ENCODE assay signal across 8 mouse cellular contexts in the genomic region with DNA sequence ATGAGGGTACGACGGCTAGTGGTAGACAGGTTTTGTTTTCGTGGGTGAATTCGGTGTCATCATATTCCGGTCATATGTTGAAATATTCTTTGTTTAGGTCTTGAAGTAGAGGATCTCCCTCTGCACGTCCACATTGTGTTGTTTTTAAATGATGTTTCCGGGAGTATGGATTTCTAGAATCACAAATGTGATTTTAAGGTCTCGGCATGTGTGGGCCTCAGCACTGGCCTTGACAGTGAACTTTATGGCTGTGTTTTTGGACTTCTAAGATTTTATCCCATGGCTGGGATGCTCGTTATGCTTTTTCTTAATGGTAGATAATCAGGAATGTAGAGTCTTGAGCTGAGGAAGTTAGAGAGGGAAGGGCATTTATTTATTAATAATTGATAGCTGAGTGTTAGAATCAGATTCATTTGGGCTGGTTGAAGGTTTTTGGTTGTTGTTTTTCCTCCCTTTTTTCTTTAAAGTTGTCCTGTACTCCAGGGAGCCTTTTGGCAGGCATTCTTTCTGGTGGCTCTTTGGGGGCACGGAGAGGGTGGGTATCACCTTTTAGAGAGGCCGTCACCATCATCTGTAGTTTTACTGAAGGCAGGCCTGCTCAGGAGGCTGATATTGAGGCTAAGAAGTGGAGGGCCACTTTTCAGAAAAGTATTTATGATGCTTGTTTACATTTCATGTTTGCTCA.
A peak's percentile ranks its signal among the peaks of the same experiment; 100 is the strongest.
DNase-seq lines count a peak whose midpoint lies in the region; ATAC-seq and TF ChIP-seq lines count a peak whose summit lies in the region.

No protein-coding gene starts in this region.

- peak; percentile 26 for DNase-seq in kidney, postnatal 0 days (ENCODE audit: low spot score)
- no peak for DNase-seq in kidney, postnatal 25 days
- no peak for DNase-seq in embryonic facial prominence, embryonic 11.5 days (ENCODE audit: low spot score)
- DNase-seq in hindbrain, postnatal 0 days (ENCODE audit: low spot score) = no peak
- no peak for DNase-seq in left cerebral cortex, postnatal 14 days (ENCODE audit: low spot score in 2 of 2)
- no peak for DNase-seq in embryo, embryonic 10.5 days (ENCODE audit: low spot score)
- DNase-seq in adrenal gland, adult 18-20 months (ENCODE audit: low spot score in 2 of 2) = no peak

- no peak for TF ChIP-seq CTCF in kidney, postnatal 0 days (IDR thresholded peaks at IDR 0.05; ENCODE audit: low read depth)
- no peak for TF ChIP-seq CTCF in hindbrain, postnatal 0 days (IDR thresholded peaks at IDR 0.05; ENCODE audit: low read depth)

- no peak for ATAC-seq in kidney, postnatal 0 days (replicated peaks; ENCODE audit: low FRiP score, low read depth)
- ATAC-seq in embryonic facial prominence, embryonic 11.5 days (replicated peaks; ENCODE audit: insufficient number of reproducible peaks, low FRiP score, low TSS enrichment, low read depth) = no peak
- no peak for ATAC-seq in hindbrain, postnatal 0 days
- ATAC-seq in midbrain, embryonic 16.5 days = no peak

- H3K27ac ChIP-seq in kidney, postnatal 0 days = peak overlapping the region; percentile 98
- peak overlapping the region; percentile 99 for H3K27ac ChIP-seq in embryonic facial prominence, embryonic 11.5 days (replicated peaks; ENCODE audit: low read depth, low read length)
- H3K27ac ChIP-seq in hindbrain, postnatal 0 days = peak overlapping the region; percentile 99
- peak overlapping the region; percentile 100 for H3K27ac ChIP-seq in midbrain, embryonic 16.5 days (ENCODE audit: low read length)

- no peaks in the 10 kb centered on the region for H3K9me3 ChIP-seq in kidney, postnatal 0 days (replicated peaks; ENCODE audit: low read length)
- H3K9me3 ChIP-seq in embryonic facial prominence, embryonic 11.5 days (replicated peaks; ENCODE audit: control insufficient read depth, low read length) = no peaks in the 10 kb centered on the region
- H3K9me3 ChIP-seq in hindbrain, postnatal 0 days (ENCODE audit: low read length) = no peaks in the 10 kb centered on the region
- H3K9me3 ChIP-seq in midbrain, embryonic 16.5 days (replicated peaks; ENCODE audit: control insufficient read depth, low read length, poor library complexity, severe bottlenecking) = no peaks in the 10 kb centered on the region

- H3K9ac ChIP-seq in kidney, postnatal 0 days (ENCODE audit: low read depth, low read length) = peak overlapping the region; percentile 89
- H3K9ac ChIP-seq in embryonic facial prominence, embryonic 11.5 days (replicated peaks; ENCODE audit: low read length) = peak overlapping the region; percentile 92
- H3K9ac ChIP-seq in hindbrain, postnatal 0 days (replicated peaks; ENCODE audit: low read length) = peak overlapping the region; percentile 80
- peak overlapping the region; percentile 90 for H3K9ac ChIP-seq in midbrain, embryonic 16.5 days (ENCODE audit: low read depth, low read length)

- H3K27me3 ChIP-seq in kidney, postnatal 0 days (ENCODE audit: insufficient read depth, low read length) = no peaks in the 10 kb centered on the region
- no peaks in the 10 kb centered on the region for H3K27me3 ChIP-seq in embryonic facial prominence, embryonic 11.5 days (ENCODE audit: control insufficient read depth, insufficient read depth, low read length)
- H3K27me3 ChIP-seq in hindbrain, postnatal 0 days (ENCODE audit: insufficient read depth, low read length) = no peaks in the 10 kb centered on the region
- H3K27me3 ChIP-seq in midbrain, embryonic 16.5 days (ENCODE audit: control insufficient read depth, insufficient read depth, low read depth, low read length) = no peaks in the 10 kb centered on the region

- 5% methylated on average over 11 of the region's 11 CpGs for WGBS in kidney, postnatal 0 days
- 14% methylated on average over 11 of the region's 11 CpGs for WGBS in embryonic facial prominence, embryonic 11.5 days
- WGBS in hindbrain, postnatal 0 days = 4% methylated on average over 11 of the region's 11 CpGs
- WGBS in midbrain, embryonic 16.5 days = 5% methylated on average over 11 of the region's 11 CpGs

- H3K4me1 ChIP-seq in kidney, postnatal 0 days (replicated peaks; ENCODE audit: insufficient read depth, low read length) = peaks cover 15% of the 10 kb centered on the region
- no peaks in the 10 kb centered on the region for H3K4me1 ChIP-seq in embryonic facial prominence, embryonic 11.5 days (ENCODE audit: control insufficient read depth, insufficient read depth, low read length)
- peaks cover 9% of the 10 kb centered on the region; the same call in 1 of the 2 replicates for H3K4me1 ChIP-seq in hindbrain, postnatal 0 days (ENCODE audit: insufficient read depth, low read length)
- peaks cover 39% of the 10 kb centered on the region for H3K4me1 ChIP-seq in midbrain, embryonic 16.5 days (ENCODE audit: control insufficient read depth, insufficient read depth, low read length)

- intact Hi-C loops in left cerebral cortex, postnatal 14 days (cut with DNase I) = loop anchor here (2.0 to 10.0 kb wide), 3 partner anchors 127 to 249 kb away; a partner anchor contains a TSS

- peak overlapping the region; percentile 92 for H3K4me2 ChIP-seq in kidney, postnatal 0 days (ENCODE audit: low read length)
- peak overlapping the region; percentile 85 for H3K4me2 ChIP-seq in embryonic facial prominence, embryonic 11.5 days (ENCODE audit: low read depth, low read length)
- peak overlapping the region; percentile 80 for H3K4me2 ChIP-seq in hindbrain, postnatal 0 days (ENCODE audit: low read depth, low read length)
- peak overlapping the region; percentile 83 for H3K4me2 ChIP-seq in midbrain, embryonic 16.5 days (ENCODE audit: low read length)

- H3K36me3 ChIP-seq in kidney, postnatal 0 days (ENCODE audit: insufficient read depth, low read length) = no peaks in the 10 kb centered on the region
- H3K36me3 ChIP-seq in embryonic facial prominence, embryonic 11.5 days (replicated peaks; ENCODE audit: control insufficient read depth, insufficient read depth, low read depth, low read length) = no peaks in the 10 kb centered on the region
- no peaks in the 10 kb centered on the region for H3K36me3 ChIP-seq in hindbrain, postnatal 0 days (ENCODE audit: insufficient read depth, low read length)
- H3K36me3 ChIP-seq in midbrain, embryonic 16.5 days (ENCODE audit: control insufficient read depth, insufficient read depth, low read length) = no peaks in the 10 kb centered on the region

- H3K4me3 ChIP-seq in kidney, postnatal 0 days (replicated peaks; ENCODE audit: low read depth, low read length) = peak overlapping the region; percentile 78
- H3K4me3 ChIP-seq in embryonic facial prominence, embryonic 11.5 days (ENCODE audit: low read depth, low read length) = peak overlapping the region; percentile 86
- H3K4me3 ChIP-seq in hindbrain, postnatal 0 days (ENCODE audit: low read length) = peak overlapping the region; percentile 90
- peak overlapping the region; percentile 75 for H3K4me3 ChIP-seq in midbrain, embryonic 16.5 days (ENCODE audit: low read depth, low read length)
